Mouse (Mus musculus) MEL (cell line): ENCODE measurements around the gene Nsg2. TPM values are rescaled to one million over a fixed set of nuclear protein-coding genes. Genes with fewer than 3 reads are reported as not detected.

Source experiments
- DNase-seq: peaks from one replicate; pipeline ENCODE4 v3.0.0; 2011; ENCODE audit warnings: low read depth, low spot score
- H3K27ac ChIP-seq: 2 replicates; pipeline ENCODE4 v1.5.1; 2012; ENCODE audit warnings: low read depth, mild to moderate bottlenecking, control low read depth, low read length, moderate library complexity; ENCODE audit not compliant: control insufficient read depth
- H3K27me3 ChIP-seq, 2 experiments: fragments of 150-350 bp in 1 of 2; sonication (generic) in 1 of 2; 2 replicates each; pipeline ENCODE4 v1.6.1; 2012; ENCODE audit warnings: low read length in 2 of 2, mild to moderate bottlenecking in 2 of 2, improper control_type of control experiment in 1 of 2, moderate library complexity in 1 of 2; ENCODE audit not compliant: insufficient read depth in 2 of 2, control insufficient read depth in 1 of 2
- H3K36me3 ChIP-seq, 2 experiments: 2 replicates each; pipeline ENCODE4 v1.6.1; 2012 to 2014; ENCODE audit warnings: low read length in 2 of 2, improper control_type of control experiment in 1 of 2, inconsistent platforms in 1 of 2, mild to moderate bottlenecking in 1 of 2; ENCODE audit not compliant: insufficient read depth in 2 of 2, control insufficient read depth in 1 of 2
- H3K4me1 ChIP-seq, 2 experiments: fragments of 150-350 bp in 1 of 2; sonication (generic) in 1 of 2; 2 replicates each; pipeline ENCODE4 v1.6.1; 2012; ENCODE audit warnings: low read length in 2 of 2, improper control_type of control experiment in 1 of 2, mild to moderate bottlenecking in 1 of 2; ENCODE audit not compliant: insufficient read depth in 2 of 2, control insufficient read depth in 1 of 2
- H3K4me3 ChIP-seq, 2 experiments: fragments of 150-350 bp in 1 of 2; sonication (generic) in 1 of 2; 2 replicates each; pipeline ENCODE4 v1.5.1; 2012; ENCODE audit warnings: low read depth in 2 of 2, low read length in 2 of 2, mild to moderate bottlenecking in 2 of 2, moderate library complexity in 2 of 2, control low read depth in 1 of 2, improper control_type of control experiment in 1 of 2; ENCODE audit not compliant: control insufficient read depth in 1 of 2, insufficient read depth in 1 of 2
- H3K79me2 ChIP-seq: 2 replicates; pipeline ENCODE4 v1.6.1; 2012; ENCODE audit warnings: mild to moderate bottlenecking, low read length, moderate library complexity; ENCODE audit not compliant: control insufficient read depth, poor library complexity, insufficient read depth
- H3K9ac ChIP-seq: 2 replicates; pipeline ENCODE4 v1.6.1; 2012; ENCODE audit warnings: low read depth, mild to moderate bottlenecking, control low read depth, low read length, moderate library complexity; ENCODE audit not compliant: control insufficient read depth, poor library complexity, severe bottlenecking
- H3K9me3 ChIP-seq: fragments of 150-350 bp; sonication (generic); replicated peaks from 2 replicates; pipeline ENCODE4 v1.6.1; 2012; ENCODE audit warnings: mild to moderate bottlenecking, low read length, improper control_type of control experiment, moderate library complexity; ENCODE audit not compliant: insufficient read depth
- BHLHE40 ChIP-seq: IDR thresholded peaks from 2 replicates; pipeline ENCODE4 v1.6.1; 2012; ENCODE audit warnings: low read depth, mild to moderate bottlenecking, inconsistent platforms, low read length, improper control_type of control experiment, borderline replicate concordance
- CHD1 ChIP-seq: IDR thresholded peaks from 2 replicates; pipeline ENCODE4 v1.6.1; 2012; ENCODE audit warnings: low read depth, mild to moderate bottlenecking, inconsistent platforms, low read length, improper control_type of control experiment
- CHD2 ChIP-seq: IDR thresholded peaks from 2 replicates; pipeline ENCODE4 v1.6.1; 2011; ENCODE audit warnings: low read length, improper control_type of control experiment
- CTCF ChIP-seq, 3 experiments: IDR thresholded peaks in 2 of 3; conservative IDR thresholded peaks in 1 of 3; 2 replicates each; pipeline ENCODE4 v1.5.1; 2011 to 2012; ENCODE audit warnings: low read length in 3 of 3, low read depth in 2 of 3, mild to moderate bottlenecking in 2 of 3, improper control_type of control experiment in 1 of 3, inconsistent platforms in 1 of 3, mixed read lengths in 1 of 3, moderate library complexity in 1 of 3; ENCODE audit not compliant: control insufficient read depth in 1 of 3, insufficient read depth in 1 of 3, poor library complexity in 1 of 3, severe bottlenecking in 1 of 3
- E2F4 ChIP-seq: IDR thresholded peaks from 2 replicates; pipeline ENCODE4 v1.6.1; 2011; ENCODE audit warnings: low read depth, low read length, improper control_type of control experiment, borderline replicate concordance
- HCFC1 ChIP-seq: IDR thresholded peaks from 2 replicates; pipeline ENCODE4 v1.6.1; 2012; ENCODE audit warnings: low read depth, mild to moderate bottlenecking, inconsistent platforms, low read length, improper control_type of control experiment, moderate library complexity
- JUND ChIP-seq: IDR thresholded peaks from 2 replicates; pipeline ENCODE4 v1.6.1; 2011; ENCODE audit warnings: low read depth, mild to moderate bottlenecking, improper control_type of control experiment, low read length
- MAFK ChIP-seq: IDR thresholded peaks from 2 replicates; pipeline ENCODE4 v1.6.1; 2011; ENCODE audit warnings: low read depth, mild to moderate bottlenecking, low read length, improper control_type of control experiment, borderline replicate concordance
- MAZ ChIP-seq: IDR thresholded peaks from 2 replicates; pipeline ENCODE4 v1.6.1; 2012; ENCODE audit warnings: low read depth, mild to moderate bottlenecking, inconsistent platforms, low read length, improper control_type of control experiment
- MYC ChIP-seq: IDR thresholded peaks from 2 replicates; pipeline ENCODE4 v1.6.1; 2011; ENCODE audit warnings: low read depth, mild to moderate bottlenecking, low read length, improper control_type of control experiment, moderate library complexity
- NELFE ChIP-seq: IDR thresholded peaks from 2 replicates; pipeline ENCODE4 v1.6.1; 2011; ENCODE audit warnings: low read depth, low read length, improper control_type of control experiment
- NRF1 ChIP-seq: IDR thresholded peaks from 2 replicates; pipeline ENCODE4 v1.6.1; 2014; ENCODE audit warnings: low read depth, mild to moderate bottlenecking, inconsistent platforms, low read length, improper control_type of control experiment, moderate library complexity; ENCODE audit not compliant: poor library complexity, insufficient read depth, severe bottlenecking
- POLR2A ChIP-seq, 2 experiments: IDR thresholded peaks; 2 replicates each; pipeline ENCODE4 v1.6.1; 2011 to 2012; ENCODE audit warnings: low read length in 2 of 2, mild to moderate bottlenecking in 2 of 2, control low read depth in 1 of 2, improper control_type of control experiment in 1 of 2, low read depth in 1 of 2, moderate library complexity in 1 of 2; ENCODE audit not compliant: control insufficient read depth in 1 of 2, insufficient read depth in 1 of 2, poor library complexity in 1 of 2
- POLR2AphosphoS2 ChIP-seq: IDR thresholded peaks from 2 replicates; pipeline ENCODE4 v1.6.1; 2011; ENCODE audit warnings: low read length, improper control_type of control experiment
- POLR2AphosphoS5 ChIP-seq: IDR thresholded peaks from 2 replicates; pipeline ENCODE4 v1.6.1; 2012; ENCODE audit warnings: low read depth, borderline replicate concordance, mild to moderate bottlenecking, inconsistent platforms, low read length, moderate library complexity, mixed read lengths
- RAD21 ChIP-seq: IDR thresholded peaks from 2 replicates; pipeline ENCODE4 v1.6.1; 2011; ENCODE audit warnings: mild to moderate bottlenecking, low read depth, low read length, improper control_type of control experiment
- TBP ChIP-seq: IDR thresholded peaks from 2 replicates; pipeline ENCODE4 v1.8.0; 2011; ENCODE audit warnings: low read depth, low read length, improper control_type of control experiment
- TCF12 ChIP-seq: IDR thresholded peaks from 2 replicates; pipeline ENCODE4 v1.6.1; 2014; ENCODE audit warnings: low read depth, mild to moderate bottlenecking, inconsistent platforms, low read length, improper control_type of control experiment, moderate library complexity
- UBTF ChIP-seq: IDR thresholded peaks from 2 replicates; pipeline ENCODE4 v1.6.1; 2012; ENCODE audit warnings: low read depth, mild to moderate bottlenecking, inconsistent platforms, low read length, improper control_type of control experiment, moderate library complexity, borderline replicate concordance; ENCODE audit not compliant: insufficient read depth
- USF1 ChIP-seq: IDR thresholded peaks from 2 replicates; pipeline ENCODE4 v1.6.1; 2014; ENCODE audit warnings: low read depth, mild to moderate bottlenecking, inconsistent platforms, low read length, improper control_type of control experiment, moderate library complexity
- ZC3H11A ChIP-seq: IDR thresholded peaks from 2 replicates; pipeline ENCODE4 v1.6.1; 2012; ENCODE audit warnings: low read depth, mild to moderate bottlenecking, inconsistent platforms, low read length, improper control_type of control experiment
- ZKSCAN1 ChIP-seq: IDR thresholded peaks from 2 replicates; pipeline ENCODE4 v1.6.1; 2012; ENCODE audit warnings: low read depth, mild to moderate bottlenecking, inconsistent platforms, low read length, improper control_type of control experiment, moderate library complexity
- polyA plus RNA-seq, 2 experiments: library from polyadenylated mRNA; stranded (reverse) in 1 of 2; unstranded in 1 of 2; fragments of >175 nt in 1 of 2; fragments of >200 nt in 1 of 2; gene quantifications; 2 replicates each; pipeline versions ENCODE4 v1.2.1 to v1.2.4; 2012; ENCODE audit warnings: low replicate concordance in 2 of 2, low read depth in 1 of 2; ENCODE audit not compliant: insufficient read length in 2 of 2, insufficient read depth in 1 of 2, missing spikeins in 1 of 2
- total RNA-seq: library from RNA; depleted of rRNA; stranded (reverse); fragments of 300-350 nt; gene quantifications from 2 replicates; pipeline ENCODE4 v1.2.3, GENCODE M21; 2012

Nsg2 gene
- total and polyA plus RNA-seq, 3 experiments: not detected

- Histone ChIP-seq H3K27me3 (peaks cover 3 to 7% of the 10 kb centered on the region in 2 experiments), H3K4me1 (0 out of 4 replicates have a peak, but pooled peaks cover 0 to under 1% of the 10 kb centered on the region in 2 experiments), H3K9ac (no peak overlapping the region), H3K27ac (no peak overlapping the region), H3K36me3 (no peaks in the 10 kb centered on the region), H3K9me3 (no peaks in the 10 kb centered on the region), H3K79me2 (no peaks in the 10 kb centered on the region), H3K4me3 (no peak overlapping the region)
- TF ChIP-seq ZKSCAN1 (no peak), POLR2A (IDR thresholded peaks at IDR 0.05; ENCODE audit: control insufficient read depth in 1 of 2, insufficient read depth in 1 of 2, low read depth in 1 of 2, low read length in 2 of 2, poor library complexity in 1 of 2) (no peak), UBTF (no peak), NELFE (no peak), MYC (no peak), HCFC1 (no peak), MAFK (no peak), E2F4 (no peak), TCF12 (no peak)
- DNase-seq: no peak
These were observed 87.6 kb downstream of the Nsg2 start for GRCm38 (mm10) chr11:32087779-32088442.

DNA sequence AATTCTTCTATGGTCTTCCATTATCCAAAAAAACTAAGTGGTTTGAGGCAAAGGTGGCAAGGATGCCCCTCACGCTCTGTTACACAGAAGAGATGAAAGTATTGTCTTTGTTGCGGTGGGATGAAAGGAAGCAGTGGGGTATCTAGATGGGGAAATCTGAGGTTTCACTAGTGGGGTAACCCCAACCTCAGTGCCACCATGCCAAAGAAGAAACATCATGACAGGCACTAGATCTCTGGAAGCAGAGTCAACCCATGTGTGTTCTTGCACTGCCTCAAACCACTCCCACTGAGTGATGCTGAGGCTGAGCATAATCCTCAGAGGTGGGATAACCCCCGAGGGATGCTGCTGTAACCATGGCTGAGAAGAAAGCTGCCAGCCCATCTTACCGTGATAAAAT lies 95.5 kb downstream of the Nsg2 start:
- Histone ChIP-seq H3K9me3 (no peaks in the 10 kb centered on the region), H3K27ac (no peak overlapping the region), H3K4me3 (no peak overlapping the region), H3K36me3 (no peaks in the 10 kb centered on the region), H3K27me3 (peaks cover 20 to 27% of the 10 kb centered on the region in 2 experiments), H3K9ac (no peak overlapping the region), H3K4me1 (0 out of 4 replicates have a peak, but pooled peaks cover 0 to 5% of the 10 kb centered on the region in 2 experiments), H3K79me2 (no peaks in the 10 kb centered on the region)
- TF ChIP-seq MYC: no peak
- TF ChIP-seq NRF1: no peak
- TF ChIP-seq CTCF (IDR thresholded peaks at IDR 0.05 in 2 of 3, conservative IDR thresholded peaks at IDR 0.05 in 1 of 3; ENCODE audit: control insufficient read depth in 1 of 3, insufficient read depth in 1 of 3, low read depth in 2 of 3, low read length in 3 of 3, poor library complexity in 1 of 3, severe bottlenecking in 1 of 3): no peak
- TF ChIP-seq TBP: no peak
- TF ChIP-seq CHD1: no peak
- no peak for TF ChIP-seq CHD2
- TF ChIP-seq MAFK: no peak
- TF ChIP-seq UBTF: no peak
- TF ChIP-seq ZC3H11A: no peak
- no peak for TF ChIP-seq JUND
- no peak for TF ChIP-seq USF1
- TF ChIP-seq POLR2AphosphoS5: no peak
- no peak for TF ChIP-seq MAZ
- no peak for TF ChIP-seq RAD21
- TF ChIP-seq POLR2AphosphoS2: no peak
- TF ChIP-seq BHLHE40: no peak
- no peak for DNase-seq
